Mouse (Mus musculus) right cerebral cortex, postnatal 25 days (tissue): ENCODE results near the gene Bet1l.

ENCODE experiments used
- DNase-seq: peaks from one replicate; pipeline ENCODE4 v3.0.0; 2022

The Bet1l gene

GRCm38 (mm10) chr7:140856785-140857549, 410 bp downstream of the Bet1l start, which contains the start of gene Ric8a:
Gene Ric8a, plus strand, starts transcription at chr7:140856957.
- DNase-seq, result peak; percentile 91

GRCm38 (mm10) chr7:140855860-140856784, 1.3 kb downstream of the Bet1l start, which contains the start of gene Gm45785:
Gene Gm45785, minus strand, starts transcription at chr7:140856331.
- DNase-seq, result peak; percentile 81

- no peak for DNase-seq
Observed at GRCm38 (mm10) chr7:140855181-140855580, 2.2 kb downstream of the Bet1l start.

- no peak for DNase-seq
Observed at GRCm38 (mm10) chr7:140854483-140854882, 2.9 kb downstream of the Bet1l start.

GRCm38 (mm10) chr7:140853386-140853785, 4.0 kb downstream of the Bet1l start:
- no peak for DNase-seq

- DNase-seq, result no peak
Observed at GRCm38 (mm10) chr7:140851916-140852315, 5.5 kb downstream of the Bet1l start.

- no peak for DNase-seq
Observed at GRCm38 (mm10) chr7:140848591-140848990, 8.8 kb downstream of the Bet1l start.

GRCm38 (mm10) chr7:140847755-140848580, 9.4 kb downstream of the Bet1l start, which contains the start of gene Odf3:
Gene Odf3, plus strand, starts transcription at chr7:140847805.
- DNase-seq, result no peak

- DNase-seq, result no peak
Observed at GRCm38 (mm10) chr7:140846676-140847075, 10.7 kb downstream of the Bet1l start.

GRCm38 (mm10) chr7:140845683-140846082, 11.7 kb downstream of the Bet1l start:
- DNase-seq, result no peak

- DNase-seq, result peak; percentile 81
Observed at GRCm38 (mm10) chr7:140844905-140845665, 12.3 kb downstream of the Bet1l start, which contains the start of gene Scgb1c1. Gene Scgb1c1, plus strand, starts transcription at chr7:140845547.

GRCm38 (mm10) chr7:140843806-140844205, 13.6 kb downstream of the Bet1l start:
- DNase-seq, result no peak

- no peak for DNase-seq
Observed at GRCm38 (mm10) chr7:140840750-140841735, 16.3 kb downstream of the Bet1l start.

- DNase-seq, result no peak
Observed at GRCm38 (mm10) chr7:140839556-140839955, 17.8 kb downstream of the Bet1l start.

GRCm38 (mm10) chr7:140836243-140837115, 20.9 kb downstream of the Bet1l start:
- DNase-seq, result peak; percentile 51

GRCm38 (mm10) chr7:140835758-140836087, 21.7 kb downstream of the Bet1l start:
- no peak for DNase-seq

- no peak for DNase-seq
Observed at GRCm38 (mm10) chr7:140834968-140835757, 22.2 kb downstream of the Bet1l start, which contains the start of gene Urah. Gene Urah, plus strand, starts transcription at chr7:140835018.

- DNase-seq, result no peak
Observed at GRCm38 (mm10) chr7:140833341-140833740, 24.0 kb downstream of the Bet1l start.

- DNase-seq, result no peak
Observed at GRCm38 (mm10) chr7:140831447-140831846, 25.9 kb downstream of the Bet1l start.
